8 mouse cellular contexts compared by ENCODE assay signal in the genomic region with DNA sequence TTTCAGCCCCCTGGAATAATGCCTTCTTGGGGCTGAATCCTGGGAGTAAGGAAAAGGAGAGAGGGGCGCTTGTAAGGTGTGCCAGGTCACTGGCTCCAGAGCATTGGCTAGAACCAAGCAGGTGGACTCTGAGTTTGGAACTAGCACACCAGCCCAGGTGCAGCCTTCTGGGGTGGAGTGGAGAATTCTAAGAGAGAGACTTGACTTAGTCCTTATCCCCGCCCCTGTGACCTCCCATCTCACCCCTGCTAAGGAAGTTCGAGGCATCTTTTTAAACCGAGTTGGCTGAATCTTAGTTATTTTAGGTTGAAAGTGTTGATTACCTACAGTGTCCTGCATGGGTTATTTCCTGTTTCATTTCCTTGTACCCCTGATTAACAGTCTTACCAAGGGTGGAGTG. TPM values are rescaled to one million over a fixed set of nuclear protein-coding genes. Genes with fewer than 3 reads are reported as not detected.
DNase-seq lines count a peak whose midpoint lies in the region; ATAC-seq and TF ChIP-seq lines count a peak whose summit lies in the region.

No protein-coding gene starts in this region.

- peaks cover 31% of the 10 kb centered on the region for H3K4me1 ChIP-seq in megakaryocyte, embryonic 14.5 days
- H3K4me1 ChIP-seq in forebrain, embryonic 14.5 days (ENCODE audit: control insufficient read depth, insufficient read depth, low read length) = peaks cover 8% of the 10 kb centered on the region; the same call in 1 of the 2 replicates
- H3K4me1 ChIP-seq in kidney, postnatal 0 days (replicated peaks; ENCODE audit: insufficient read depth, low read length) = peaks cover 5% of the 10 kb centered on the region
- peaks cover 25% of the 10 kb centered on the region for H3K4me1 ChIP-seq in midbrain, embryonic 14.5 days (ENCODE audit: control insufficient read depth, insufficient read depth, low read length)

- peak overlapping the region; percentile 99 for H3K4me2 ChIP-seq in forebrain, embryonic 14.5 days (ENCODE audit: low read length)
- H3K4me2 ChIP-seq in kidney, postnatal 0 days (ENCODE audit: low read length) = peak overlapping the region; percentile 100
- H3K4me2 ChIP-seq in midbrain, embryonic 14.5 days (ENCODE audit: low read length) = peak overlapping the region; percentile 76

- no peak overlapping the region for H3K27ac ChIP-seq in forebrain, embryonic 14.5 days (ENCODE audit: low read depth, low read length)
- H3K27ac ChIP-seq in kidney, postnatal 0 days = no peak overlapping the region
- no peak overlapping the region for H3K27ac ChIP-seq in midbrain, embryonic 14.5 days (replicated peaks; ENCODE audit: low read depth, low read length)

- WGBS in forebrain, embryonic 14.5 days = 14% methylated on average over 4 of the region's 4 CpGs
- 17% methylated on average over 4 of the region's 4 CpGs for WGBS in kidney, postnatal 0 days
- 20% methylated on average over 4 of the region's 4 CpGs for WGBS in midbrain, embryonic 14.5 days

- H3K9me3 ChIP-seq in megakaryocyte, embryonic 14.5 days = peaks cover 13% of the 10 kb centered on the region
- no peaks in the 10 kb centered on the region for H3K9me3 ChIP-seq in forebrain, embryonic 14.5 days (replicated peaks; ENCODE audit: control insufficient read depth, low read length)
- no peaks in the 10 kb centered on the region for H3K9me3 ChIP-seq in kidney, postnatal 0 days (replicated peaks; ENCODE audit: low read length)
- H3K9me3 ChIP-seq in midbrain, embryonic 14.5 days (ENCODE audit: control insufficient read depth, low read length) = no peaks in the 10 kb centered on the region

- H3K27me3 ChIP-seq in megakaryocyte, embryonic 14.5 days (replicated peaks) = peaks cover 38% of the 10 kb centered on the region
- peaks cover 3% of the 10 kb centered on the region; the same call in 1 of the 2 replicates for H3K27me3 ChIP-seq in forebrain, embryonic 14.5 days (replicated peaks; ENCODE audit: control insufficient read depth, insufficient read depth, low read length)
- H3K27me3 ChIP-seq in kidney, postnatal 0 days (ENCODE audit: insufficient read depth, low read length) = no peaks in the 10 kb centered on the region
- 0 out of 2 replicates have a peak, but pooled peaks cover 4% of the 10 kb centered on the region for H3K27me3 ChIP-seq in midbrain, embryonic 14.5 days (ENCODE audit: control insufficient read depth, insufficient read depth, low read length)

- H3K36me3 ChIP-seq in megakaryocyte, embryonic 14.5 days (replicated peaks; ENCODE audit: low read length) = peaks cover 2% of the 10 kb centered on the region
- H3K36me3 ChIP-seq in forebrain, embryonic 14.5 days (ENCODE audit: control insufficient read depth, insufficient read depth, low read length) = no peaks in the 10 kb centered on the region
- H3K36me3 ChIP-seq in kidney, postnatal 0 days (ENCODE audit: insufficient read depth, low read length) = no peaks in the 10 kb centered on the region
- no peaks in the 10 kb centered on the region for H3K36me3 ChIP-seq in midbrain, embryonic 14.5 days (ENCODE audit: control insufficient read depth, insufficient read depth, low read length)

- no peak for TF ChIP-seq CTCF in kidney, postnatal 0 days (IDR thresholded peaks at IDR 0.05; ENCODE audit: low read depth)

- DNase-seq in forebrain, embryonic 14.5 days (ENCODE audit: low spot score) = no peak
- DNase-seq in kidney, postnatal 0 days (ENCODE audit: low spot score) = peak; percentile 16
- no peak for DNase-seq in midbrain, embryonic 14.5 days
- peak; percentile 60 for DNase-seq in thymus, postnatal 4 days
- DNase-seq in layer of hippocampus, postnatal 36 days = no peak

- H3K9ac ChIP-seq in forebrain, embryonic 14.5 days (ENCODE audit: low read length) = peak overlapping the region; percentile 86
- peak overlapping the region; percentile 57 for H3K9ac ChIP-seq in kidney, postnatal 0 days (ENCODE audit: low read depth, low read length)
- H3K9ac ChIP-seq in midbrain, embryonic 14.5 days (replicated peaks; ENCODE audit: low read length) = peak overlapping the region; percentile 74

- ATAC-seq in megakaryocyte, adult 5-6 weeks (ENCODE audit: poor library complexity, severe bottlenecking) = no peak
- no peak for ATAC-seq in forebrain, embryonic 14.5 days
- ATAC-seq in kidney, postnatal 0 days (replicated peaks; ENCODE audit: low FRiP score, low read depth) = no peak
- ATAC-seq in midbrain, embryonic 14.5 days (ENCODE audit: low FRiP score, low TSS enrichment) = no peak
- ATAC-seq in granulocyte monocyte progenitor cell, adult 5-6 weeks (replicated peaks; ENCODE audit: poor library complexity, severe bottlenecking) = no peak

- H3K4me3 ChIP-seq in megakaryocyte, embryonic 14.5 days (replicated peaks) = peak overlapping the region; percentile 92
- H3K4me3 ChIP-seq in forebrain, embryonic 14.5 days (ENCODE audit: low read depth, low read length) = peak overlapping the region; percentile 63
- H3K4me3 ChIP-seq in kidney, postnatal 0 days (replicated peaks; ENCODE audit: low read depth, low read length) = peak overlapping the region; percentile 54
- H3K4me3 ChIP-seq in midbrain, embryonic 14.5 days (replicated peaks; ENCODE audit: low read depth, low read length) = peak overlapping the region; percentile 64

RNA-seq across cellular contexts. Expression of a gene that starts 1.5 kb away (rescaled TPM):
- polyA plus RNA-seq in megakaryocyte, embryonic 14.5 days (2012; ENCODE audit: insufficient read depth, low replicate concordance) = 8.5 and 12.5 TPM in 2 replicates
- 0.87 and 1.6 TPM in 2 replicates for total RNA-seq in megakaryocyte, adult 5-6 weeks (2015)
- total RNA-seq in megakaryocyte, adult 5-6 weeks (2017) = 0.94 and 1.4 TPM in 2 replicates
- 4.7 and 8.1 TPM in 2 replicates for polyA plus RNA-seq in forebrain, embryonic 14.5 days (2014; fragmentation: Nextera tagmentation; extraction: Ambion mirVana)
- polyA plus RNA-seq in kidney, postnatal 0 days (2015; fragmentation: Nextera tagmentation; extraction: Ambion mirVana) = 4.9 and 5.3 TPM in 2 replicates
- polyA plus RNA-seq in midbrain, embryonic 14.5 days (2014; fragmentation: Nextera tagmentation; extraction: Ambion mirVana) = 9.2 and 10.7 TPM in 2 replicates
- total RNA-seq in granulocyte monocyte progenitor cell, adult 5-6 weeks (2014; fragmentation: Nextera tagmentation) = 3.4 and 3.7 TPM in 2 replicates
- total RNA-seq in granulocyte monocyte progenitor cell, adult 5-6 weeks (2017) = 0.69 and 1.4 TPM in 2 replicates
- total RNA-seq in layer of hippocampus, postnatal 36 days (2021) = 10 to 100 TPM; 48.7 to 51.8 TPM

RNA-seq across cellular contexts. Expression of a gene that starts 53.8 kb away (rescaled TPM):
- polyA plus RNA-seq in megakaryocyte, embryonic 14.5 days (2012; ENCODE audit: insufficient read depth, low replicate concordance) = 14.4 and 50.8 TPM in 2 replicates
- 39.9 and 40.9 TPM in 2 replicates for total RNA-seq in megakaryocyte, adult 5-6 weeks (2015)
- total RNA-seq in megakaryocyte, adult 5-6 weeks (2017) = 27.0 and 30.4 TPM in 2 replicates
- polyA plus RNA-seq in forebrain, embryonic 14.5 days (2014; fragmentation: Nextera tagmentation; extraction: Ambion mirVana) = 115 and 124 TPM in 2 replicates
- polyA plus RNA-seq in kidney, postnatal 0 days (2015; fragmentation: Nextera tagmentation; extraction: Ambion mirVana) = 130 and 139 TPM in 2 replicates
- 110 and 121 TPM in 2 replicates for polyA plus RNA-seq in midbrain, embryonic 14.5 days (2014; fragmentation: Nextera tagmentation; extraction: Ambion mirVana)
- total RNA-seq in granulocyte monocyte progenitor cell, adult 5-6 weeks (2014; fragmentation: Nextera tagmentation) = 52.6 and 66.6 TPM in 2 replicates
- total RNA-seq in granulocyte monocyte progenitor cell, adult 5-6 weeks (2017) = 48.4 and 54.3 TPM in 2 replicates
- total RNA-seq in layer of hippocampus, postnatal 36 days (2021) = 10 to 100 TPM; 74.5 to 85.0 TPM

Comparison
In these comparisons a context has a peak if more than half of its experiments do, and no peak if none do; other contexts are left out.
1. DNase-seq: peak in kidney, postnatal 0 days (single experiment) and thymus, postnatal 4 days (single experiment); none in forebrain, embryonic 14.5 days (single experiment), midbrain, embryonic 14.5 days (single experiment) and layer of hippocampus, postnatal 36 days (0 of 2).
2. Peak in every context shown above with its lines, with median percentiles within 50 percentile points of each other: H3K4me3 ChIP-seq, H3K4me2 ChIP-seq and H3K9ac ChIP-seq.